Mouse (Mus musculus) olfactory bulb, adult 2 months (tissue): ENCODE data around the gene Zfhx3.

Experiments used
- CTCF ChIP-seq: fragments of 200-500 bp; IDR thresholded peaks from 2 replicates; pipeline ENCODE4 v1.5.1; 2012; ENCODE audit warnings: low read depth, mild to moderate bottlenecking, low read length, moderate library complexity; ENCODE audit not compliant: insufficient read depth
- POLR2A ChIP-seq: fragments of 200-500 bp; IDR thresholded peaks from 2 replicates; pipeline ENCODE4 v1.6.1; 2012; ENCODE audit warnings: mild to moderate bottlenecking, low read depth, low read length, moderate library complexity; ENCODE audit not compliant: insufficient read depth

DNA sequence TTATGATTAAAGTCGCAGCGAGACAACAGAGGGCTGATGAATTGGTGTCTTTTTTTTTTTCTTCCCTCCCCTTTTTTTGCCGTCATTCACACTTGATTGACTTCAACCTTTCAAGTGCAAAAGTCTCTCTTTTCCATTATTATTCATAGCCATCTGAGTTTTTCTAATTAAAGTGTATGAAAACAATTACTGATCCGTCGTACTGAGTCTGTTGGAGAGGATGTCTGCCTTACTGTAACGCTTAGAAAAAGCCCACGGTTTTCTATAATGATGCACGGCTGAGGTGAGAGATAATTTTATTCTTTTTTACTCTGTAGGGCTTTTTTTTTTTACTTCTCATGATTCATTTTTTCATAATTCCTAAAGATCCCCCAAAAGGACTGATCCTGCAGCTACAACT lies 1000.2 kb downstream of the Zfhx3 start:
- TF ChIP-seq CTCF (no peak), POLR2A (no peak)
